Mouse (Mus musculus) cortical plate, adult 2 months (tissue): ENCODE results near the gene Rasa4. TPM values are rescaled to one million over a fixed set of nuclear protein-coding genes. Genes with fewer than 3 reads are reported as not detected.
"Not testable (repeated sequence)": the region's sequence is repeated elsewhere in the genome, so short reads cannot be mapped to it uniquely, and the experiment has no call there.

Experiments
- H3K27ac ChIP-seq: fragments of 200-500 bp; 2 replicates; pipeline ENCODE4 v1.5.1; 2012; ENCODE audit warnings: low read length, control low read depth, inconsistent platforms; ENCODE audit not compliant: insufficient read depth
- H3K4me1 ChIP-seq: fragments of 200-500 bp; 2 replicates; pipeline ENCODE4 v1.6.1; 2011; ENCODE audit warnings: low read length; ENCODE audit not compliant: control insufficient read depth, insufficient read depth
- H3K4me3 ChIP-seq: fragments of 200-500 bp; 2 replicates; pipeline ENCODE4 v1.5.1; 2011; ENCODE audit warnings: mild to moderate bottlenecking, low read length, control low read depth; ENCODE audit not compliant: insufficient read depth
- CTCF ChIP-seq: fragments of 200-500 bp; IDR thresholded peaks from 2 replicates; pipeline ENCODE4 v1.5.1; 2011; ENCODE audit warnings: mild to moderate bottlenecking, control low read depth, low read length; ENCODE audit not compliant: insufficient read depth; ENCODE audit errors: extremely low read depth
- POLR2A ChIP-seq: fragments of 200-500 bp; IDR thresholded peaks from 2 replicates; pipeline ENCODE4 v1.6.1; 2011; ENCODE audit warnings: mild to moderate bottlenecking, low read length, control low read depth; ENCODE audit not compliant: insufficient read depth; ENCODE audit errors: extremely low read depth
- polyA plus RNA-seq: library from polyadenylated mRNA; depleted of rRNA; stranded (reverse); fragments of >200 nt; gene quantifications from 2 replicates; pipeline ENCODE4 v1.2.3, GENCODE M21; 2012; rRNA removed

Gene Rasa4
- polyA plus RNA-seq, 1 experiment = 7.4 TPM

- Histone ChIP-seq H3K27ac (no peak overlapping the region), H3K4me3 (no peak overlapping the region), H3K4me1 (0 out of 2 replicates have a peak, but pooled peaks cover 1% of the 10 kb centered on the region)
- TF ChIP-seq CTCF (no peak), POLR2A (no peak)
Observed at GRCm38 (mm10) chr5:136140057-136140482, 56.4 kb downstream of the Rasa4 start.

GRCm38 (mm10) chr5:136142746-136143145, 59.0 kb downstream of the Rasa4 start:
- no peak overlapping the region for H3K27ac ChIP-seq
- H3K4me1 ChIP-seq = no peaks in the 10 kb centered on the region
- no peak overlapping the region for H3K4me3 ChIP-seq
- TF ChIP-seq CTCF (peak; percentile 21; the same call in 1 of the 2 replicates), POLR2A (no peak)

- TF ChIP-seq CTCF = peak; percentile 30; the same call in 1 of the 2 replicates
- no peak for TF ChIP-seq POLR2A
- no peak overlapping the region for H3K4me3 ChIP-seq
- no peak overlapping the region for H3K27ac ChIP-seq
- H3K4me1 ChIP-seq = no peaks in the 10 kb centered on the region
Observed at GRCm38 (mm10) chr5:136143161-136143755, 59.5 kb downstream of the Rasa4 start.

DNA sequence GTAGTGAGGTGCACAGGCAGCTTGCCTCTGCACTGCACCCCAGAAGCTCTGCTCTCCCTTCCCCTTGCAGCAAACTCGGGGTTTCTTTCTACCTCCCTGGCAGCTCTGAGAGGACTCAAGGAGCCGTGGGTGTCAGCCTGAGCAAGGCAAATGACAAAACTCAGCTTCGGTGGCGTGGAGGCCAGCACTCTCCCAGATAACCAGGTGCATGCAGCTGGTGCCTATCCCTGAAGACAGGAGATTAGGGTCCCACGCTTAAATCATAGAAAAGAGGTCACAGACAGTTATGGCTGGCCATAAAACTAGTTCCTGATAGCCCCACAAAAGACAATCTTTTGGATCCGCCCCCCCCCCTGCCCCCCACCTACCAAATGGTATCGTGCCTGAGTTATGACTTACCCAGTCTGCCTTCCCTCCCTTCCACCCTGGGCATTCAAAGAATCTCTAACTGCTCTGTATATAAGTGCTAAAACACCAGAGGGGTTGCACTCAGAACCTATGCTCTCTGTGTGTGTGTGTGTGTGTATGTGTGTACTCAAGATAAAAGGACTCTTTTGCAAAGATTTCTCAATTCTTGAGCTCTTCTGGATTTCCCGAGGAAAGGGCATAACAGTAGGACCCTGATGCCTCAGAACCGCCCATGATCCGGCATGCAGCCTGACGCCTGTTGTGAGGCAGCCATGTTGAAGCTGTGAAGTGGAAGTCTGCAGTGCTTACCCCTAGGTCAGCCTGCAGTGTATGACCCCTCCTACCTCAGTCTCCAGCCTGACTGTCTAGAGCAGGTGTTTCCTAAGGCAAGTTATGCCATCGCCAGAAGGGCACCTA, 61.1 kb downstream of the Rasa4 start:
- H3K4me3 ChIP-seq = no peak overlapping the region
- no peak for TF ChIP-seq CTCF
- no peak for TF ChIP-seq POLR2A

GRCm38 (mm10) chr5:136146936-136147335, 63.2 kb downstream of the Rasa4 start:
- Histone ChIP-seq H3K27ac (no peak overlapping the region), H3K4me1 (no peaks in the 10 kb centered on the region)
- no peak for TF ChIP-seq CTCF
- no peak for TF ChIP-seq POLR2A

More for the DNA sequence above, 61.1 kb downstream of the Rasa4 start:
- no peaks in the 10 kb centered on the region for H3K4me1 ChIP-seq
- no peak overlapping the region for H3K27ac ChIP-seq

GRCm38 (mm10) chr5:136147704-136148103, 64.0 kb downstream of the Rasa4 start:
- TF ChIP-seq CTCF = no peak
- no peak for TF ChIP-seq POLR2A
- Histone ChIP-seq H3K4me3 (no peak overlapping the region), H3K27ac (no peak overlapping the region), H3K4me1 (no peaks in the 10 kb centered on the region)

More at GRCm38 (mm10) chr5:136146936-136147335, 63.2 kb downstream of the Rasa4 start:
- H3K4me3 ChIP-seq = no peak overlapping the region

DNA sequence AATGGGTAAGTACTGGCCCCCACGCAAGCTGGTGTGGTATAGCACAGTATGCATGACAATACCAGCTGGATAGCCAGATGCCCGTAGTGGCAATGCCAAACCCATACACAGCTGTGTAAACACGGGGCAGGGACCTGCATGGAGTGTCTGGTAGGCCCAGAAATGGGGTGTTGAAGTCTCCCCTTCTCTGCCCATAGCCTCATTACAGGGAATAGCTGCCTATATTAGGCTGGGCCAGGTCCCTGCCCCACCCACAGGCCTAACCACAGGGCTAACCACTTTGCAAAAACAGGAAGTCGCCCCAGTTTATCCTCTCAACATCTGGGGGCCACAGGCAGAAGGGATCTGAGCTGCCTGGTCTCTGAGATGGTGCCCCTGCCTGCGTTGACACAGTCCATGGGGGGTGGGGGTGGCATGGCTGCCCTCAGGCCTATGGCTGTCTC, 65.4 kb downstream of the Rasa4 start:
- H3K4me1 ChIP-seq, H3K4me3 ChIP-seq, H3K27ac ChIP-seq: not testable (repeated sequence)

GRCm38 (mm10) chr5:136152365-136152764, 68.6 kb downstream of the Rasa4 start:
- Histone ChIP-seq H3K27ac (no peak overlapping the region), H3K4me3 (no peak overlapping the region), H3K4me1 (no peaks in the 10 kb centered on the region)
- TF ChIP-seq CTCF (no peak), POLR2A (no peak)

DNA sequence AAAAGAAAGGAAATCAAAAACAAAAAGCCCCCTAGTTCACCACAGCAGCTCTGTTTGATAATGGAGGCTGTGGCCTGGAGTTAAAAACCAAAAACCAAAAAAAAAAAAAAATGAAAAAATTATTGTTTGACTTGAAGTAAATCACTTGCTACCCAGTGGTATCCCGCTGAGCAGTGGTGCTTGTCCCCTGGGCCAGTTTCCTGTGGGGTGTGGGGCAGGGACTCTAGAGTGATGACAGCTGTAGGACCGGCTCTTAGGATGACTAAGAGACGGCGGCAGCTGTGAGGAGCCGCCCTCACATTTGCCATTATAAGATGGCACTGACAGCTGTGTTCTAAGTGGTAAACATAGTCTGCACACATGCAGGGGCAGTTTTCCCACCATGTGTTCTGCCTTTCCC, 71.7 kb downstream of the Rasa4 start:
- H3K4me1 ChIP-seq = no peaks in the 10 kb centered on the region
- TF ChIP-seq POLR2A = no peak
- no peak for TF ChIP-seq CTCF
- no peak overlapping the region for H3K4me3 ChIP-seq
- no peak overlapping the region for H3K27ac ChIP-seq

DNA sequence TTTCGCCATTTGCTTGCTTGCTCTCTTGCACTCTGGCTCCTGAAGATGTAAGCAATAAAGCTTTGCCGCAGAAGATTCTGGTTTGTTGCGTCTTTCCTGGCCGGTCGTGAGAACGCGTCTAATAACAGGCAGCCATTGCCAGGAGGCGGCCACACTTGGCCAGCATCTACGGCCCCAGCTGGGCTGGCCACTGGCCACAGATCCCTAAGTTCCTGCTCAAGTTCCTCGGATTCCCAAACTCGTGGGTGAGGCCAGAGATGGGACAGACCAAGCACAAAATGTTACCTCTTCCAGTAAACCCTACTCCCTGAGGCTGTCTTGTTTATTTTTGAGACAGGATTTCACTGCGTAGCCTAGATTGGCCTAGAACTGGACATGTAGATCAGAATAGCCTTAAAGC, 76.4 kb downstream of the Rasa4 start:
- H3K4me3 ChIP-seq, H3K4me1 ChIP-seq, H3K27ac ChIP-seq: not testable (repeated sequence)

Other genes starting within 250 kb of the Rasa4 start
- 27.6 and 27.8 TPM in 2 replicates for gene Hspb1, start 196.0 kb upstream of the Rasa4 start, polyA plus RNA-seq
- 516 and 534 TPM in 2 replicates for gene Ywhag, start 149.3 kb upstream of the Rasa4 start, polyA plus RNA-seq
- 2.7 and 3.7 TPM in 2 replicates for gene Ssc4d, start 109.4 kb upstream of the Rasa4 start, polyA plus RNA-seq
- gene Zp3, start 103.8 kb upstream of the Rasa4 start, polyA plus RNA-seq = 0.08 TPM in 1 of 2 replicates, not detected in the other
- 8.9 and 9.6 TPM in 2 replicates for gene Dtx2, start 89.1 kb upstream of the Rasa4 start, polyA plus RNA-seq
- gene Upk3b, start 45.4 kb upstream of the Rasa4 start, polyA plus RNA-seq = 0.04 TPM in 1 of 2 replicates, not detected in the other
- 0.45 and 0.61 TPM in 2 replicates for gene Upk3bl, start 29.4 kb upstream of the Rasa4 start, polyA plus RNA-seq
- gene Polr2j, start 32.7 kb downstream of the Rasa4 start, polyA plus RNA-seq = 121 and 126 TPM in 2 replicates
- gene Lrwd1, start 52.2 kb downstream of the Rasa4 start, polyA plus RNA-seq = 18.2 and 19.8 TPM in 2 replicates
- 10.4 and 11.3 TPM in 2 replicates for gene Alkbh4, start 52.2 kb downstream of the Rasa4 start, polyA plus RNA-seq
- 54.6 and 73.6 TPM in 2 replicates for gene Orai2, start 86.8 kb downstream of the Rasa4 start, polyA plus RNA-seq
- gene Prkrip1, start 115.0 kb downstream of the Rasa4 start, polyA plus RNA-seq = 35.0 and 36.0 TPM in 2 replicates
- gene Sh2b2, start 162.6 kb downstream of the Rasa4 start, polyA plus RNA-seq = 8.4 and 9.2 TPM in 2 replicates